Mouse (Mus musculus) adrenal gland, postnatal 14 days (tissue): Measurements from ENCODE around the gene Cfap58. TPM values are rescaled to one million over a fixed set of nuclear protein-coding genes. Genes with fewer than 3 reads are reported as not detected.

Experiments used
- DNase-seq: peaks from one replicate; pipeline ENCODE4 v3.0.0; 2021; ENCODE audit warnings: mixed read lengths
- long read RNA-seq, 2 experiments: library from polyadenylated mRNA; stranded (forward); transcript quantifications; one replicate each; pipeline ENCODE4 v2.0.0; 2021
- total RNA-seq: library from RNA; stranded (reverse); gene quantifications from 2 replicates; pipeline ENCODE4 v1.2.3, GENCODE M21; 2021

Gene Cfap58
- total RNA-seq, result not detected in 2 replicates
- long read RNA-seq, experiment 1, result 0 reads
- long read RNA-seq, experiment 2, result 0 reads

- peak; percentile 72 for DNase-seq
Measured at GRCm38 (mm10) chr19:47937443-47938406, at the start of gene Cfap58. Gene Cfap58, plus strand, starts transcription at chr19:47937675.

GRCm38 (mm10) chr19:47888037-47888436, 49.4 kb upstream of the Cfap58 start:
- DNase-seq, result no peak

- DNase-seq, result peak; percentile 46
Measured at GRCm38 (mm10) chr19:47890489-47891130, 46.9 kb upstream of the Cfap58 start.

GRCm38 (mm10) chr19:47891562-47892312, 45.7 kb upstream of the Cfap58 start:
- DNase-seq, result peak; percentile 58

- no peak for DNase-seq
Measured at GRCm38 (mm10) chr19:47893092-47893491, 44.4 kb upstream of the Cfap58 start.

GRCm38 (mm10) chr19:47898472-47899079, 38.9 kb upstream of the Cfap58 start:
- DNase-seq, result no peak

- no peak for DNase-seq
Measured at GRCm38 (mm10) chr19:47900012-47900411, 37.5 kb upstream of the Cfap58 start.

- DNase-seq, result no peak
Measured at GRCm38 (mm10) chr19:47900558-47900957, 36.9 kb upstream of the Cfap58 start.

GRCm38 (mm10) chr19:47902316-47903201, 34.9 kb upstream of the Cfap58 start:
- DNase-seq, result peak; percentile 64

GRCm38 (mm10) chr19:47903679-47904078, 33.8 kb upstream of the Cfap58 start:
- DNase-seq, result no peak

GRCm38 (mm10) chr19:47905081-47905480, 32.4 kb upstream of the Cfap58 start:
- DNase-seq, result no peak

- DNase-seq, result no peak
Measured at GRCm38 (mm10) chr19:47905603-47906002, 31.9 kb upstream of the Cfap58 start.

GRCm38 (mm10) chr19:47907596-47907995, 29.9 kb upstream of the Cfap58 start:
- DNase-seq, result peak; percentile 47

GRCm38 (mm10) chr19:47908961-47909371, 28.5 kb upstream of the Cfap58 start:
- peak; percentile 4 for DNase-seq

GRCm38 (mm10) chr19:47909387-47910116, 27.9 kb upstream of the Cfap58 start:
- peak; percentile 49 for DNase-seq

GRCm38 (mm10) chr19:47910117-47910618, 27.3 kb upstream of the Cfap58 start:
- no peak for DNase-seq

- no peak for DNase-seq
Measured at GRCm38 (mm10) chr19:47910751-47911150, 26.7 kb upstream of the Cfap58 start.

- DNase-seq, result no peak
Measured at GRCm38 (mm10) chr19:47913344-47913743, 24.1 kb upstream of the Cfap58 start.

GRCm38 (mm10) chr19:47914191-47914590, 23.3 kb upstream of the Cfap58 start:
- DNase-seq, result no peak

- no peak for DNase-seq
Measured at GRCm38 (mm10) chr19:47915251-47915650, 22.2 kb upstream of the Cfap58 start.
